Mouse (Mus musculus): ENCODE data around the gene Timm8a1. TPM values are rescaled to one million over a fixed set of nuclear protein-coding genes. Genes with fewer than 3 reads are reported as not detected.
"Not testable (repeated sequence)": the region's sequence is repeated elsewhere in the genome, so short reads cannot be mapped to it uniquely, and the experiment has no call there.

The Timm8a1 gene
- total RNA-seq (2021), result 52.4 and 53.2 TPM in 2 replicates
- long read RNA-seq, experiment 1, transcript Timm8a1-201 (2 exons, 1,421 nt), result major isoform, 70 of 72 reads
- long read RNA-seq, experiment 1, partial matches to known transcripts, result 0 of 72 reads
- long read RNA-seq, experiment 1, other reads (novel, unspliced or antisense), result 2 of 72 reads
- long read RNA-seq, experiment 2, transcript Timm8a1-201 (2 exons, 1,421 nt), result major isoform, 60 of 64 reads
- long read RNA-seq, experiment 2, partial matches to known transcripts, result 3 of 64 reads
- long read RNA-seq, experiment 2, other reads (novel, unspliced or antisense), result 1 of 64 reads

DNA sequence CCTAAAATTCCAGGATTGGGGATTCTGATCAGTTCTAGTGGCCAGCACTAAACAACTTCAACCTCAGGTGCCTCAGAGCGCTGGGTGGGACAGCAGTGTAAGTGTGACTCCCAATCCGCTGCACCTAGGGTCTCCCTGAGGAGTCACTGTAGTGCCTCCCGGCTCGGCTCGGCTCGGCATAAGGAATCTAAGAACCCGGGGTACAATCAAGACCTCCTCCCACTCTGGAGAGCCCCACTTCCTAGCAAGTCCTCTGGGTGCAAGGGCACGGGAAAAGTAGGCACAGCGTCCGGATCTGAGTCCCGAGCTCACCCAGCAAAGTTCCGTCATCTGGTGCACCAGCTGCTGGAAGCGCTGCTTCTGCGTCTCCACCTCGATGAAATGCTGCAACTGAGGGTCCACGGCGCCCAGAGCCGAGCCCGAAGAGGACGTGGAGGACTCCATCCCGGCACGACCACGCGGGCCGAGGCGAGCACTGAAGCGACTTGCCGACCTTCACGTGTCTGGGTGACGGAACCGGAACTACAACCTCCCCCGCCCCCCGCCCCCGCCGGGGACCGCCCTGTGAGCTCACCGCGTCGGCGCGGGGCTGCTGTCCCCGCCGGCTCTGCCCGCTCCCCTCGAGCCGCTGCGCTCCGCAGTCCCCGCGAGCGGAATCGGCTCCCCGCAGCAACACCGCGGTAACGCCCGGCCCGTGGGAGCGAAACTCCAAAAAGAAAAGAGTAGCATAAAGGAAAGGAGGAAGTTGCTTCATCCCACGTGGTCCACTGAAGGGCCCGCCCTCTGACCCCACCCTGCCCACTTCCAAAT lies at the start of gene Timm8a1:
TSS of gene Timm8a1 (minus strand) at position 721 of the 810 bp plus-strand sequence.
- peak; percentile 73 for DNase-seq

DNA sequence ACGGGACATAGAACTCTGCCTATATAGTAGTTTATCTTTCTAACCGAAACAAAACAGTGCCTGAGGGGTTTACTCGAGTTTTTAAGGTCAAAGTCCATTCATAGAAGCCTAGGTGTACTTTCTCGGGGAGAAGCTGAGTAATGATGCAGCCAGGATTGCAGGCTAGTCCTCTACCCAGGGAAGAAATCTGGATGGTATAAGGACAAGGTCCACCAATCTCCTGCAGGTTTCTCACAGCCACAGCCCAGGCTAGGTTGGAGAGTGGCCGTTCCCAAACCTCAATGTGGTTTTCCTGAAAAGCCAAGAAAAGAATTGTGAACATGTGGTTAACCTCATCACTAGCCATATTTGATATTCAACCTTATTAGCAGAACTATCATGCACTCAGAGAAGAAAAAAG lies 48.2 kb upstream of the Timm8a1 start:
- DNase-seq, result no peak

DNA sequence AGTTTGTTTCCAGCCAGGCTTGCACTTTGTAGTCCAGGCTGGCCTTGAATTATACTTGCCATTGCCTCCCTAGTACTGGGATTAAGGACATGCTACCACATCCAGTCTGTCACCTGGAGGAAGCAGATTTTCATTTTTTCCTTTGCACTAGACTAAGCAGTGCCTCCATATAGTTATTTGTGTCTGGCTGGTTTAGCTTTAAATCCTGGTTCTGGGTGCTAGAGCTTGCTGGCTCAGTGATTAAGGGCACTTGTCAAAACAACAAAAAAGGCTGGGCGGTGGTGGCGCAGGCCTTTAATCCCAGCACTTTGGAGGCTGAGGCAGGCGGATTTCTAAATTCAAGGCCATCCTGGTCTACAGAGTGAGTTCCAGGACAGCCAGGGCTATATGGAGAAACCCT lies 47.3 kb upstream of the Timm8a1 start:
- no peak for DNase-seq

DNA sequence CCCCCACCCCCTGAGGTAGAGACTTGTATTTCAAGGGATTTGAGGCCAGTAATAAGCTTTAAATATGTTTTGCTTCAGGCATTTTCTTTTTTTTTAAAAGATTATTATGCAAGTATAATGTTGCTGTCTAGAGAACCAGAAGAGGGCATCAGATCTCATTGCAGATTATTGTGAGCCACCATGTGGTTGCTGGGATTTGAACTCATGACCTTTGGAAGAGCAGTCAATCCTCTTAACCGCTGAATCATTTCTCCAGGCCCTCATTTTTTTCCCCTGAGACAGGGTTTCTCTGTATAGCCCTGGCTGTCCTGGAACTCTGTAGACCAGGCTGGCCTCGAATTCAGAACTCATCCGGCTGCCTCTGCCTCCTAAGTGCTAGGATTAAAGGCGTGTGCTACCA lies 46.6 kb upstream of the Timm8a1 start:
- DNase-seq, result no peak

DNA sequence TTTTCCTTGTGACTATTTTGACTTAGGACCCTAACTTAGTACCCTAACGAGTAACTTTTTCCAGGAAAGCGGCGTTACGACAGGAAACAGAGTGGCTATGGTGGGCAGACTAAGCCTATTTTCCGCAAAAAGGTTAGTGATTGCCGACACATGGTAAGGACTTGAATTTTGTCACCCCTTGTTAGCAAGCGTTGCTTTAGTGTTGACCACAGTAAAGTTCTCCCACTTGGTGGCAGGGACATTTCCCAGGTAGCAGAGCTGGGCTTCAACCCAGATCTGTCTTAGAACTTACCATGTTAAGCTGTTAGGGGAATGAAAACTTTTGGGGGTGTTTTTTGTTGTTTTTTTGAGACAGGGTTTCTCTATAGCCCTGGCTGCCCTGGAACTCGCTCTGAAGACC lies 44.8 kb upstream of the Timm8a1 start:
- no peak for DNase-seq

DNA sequence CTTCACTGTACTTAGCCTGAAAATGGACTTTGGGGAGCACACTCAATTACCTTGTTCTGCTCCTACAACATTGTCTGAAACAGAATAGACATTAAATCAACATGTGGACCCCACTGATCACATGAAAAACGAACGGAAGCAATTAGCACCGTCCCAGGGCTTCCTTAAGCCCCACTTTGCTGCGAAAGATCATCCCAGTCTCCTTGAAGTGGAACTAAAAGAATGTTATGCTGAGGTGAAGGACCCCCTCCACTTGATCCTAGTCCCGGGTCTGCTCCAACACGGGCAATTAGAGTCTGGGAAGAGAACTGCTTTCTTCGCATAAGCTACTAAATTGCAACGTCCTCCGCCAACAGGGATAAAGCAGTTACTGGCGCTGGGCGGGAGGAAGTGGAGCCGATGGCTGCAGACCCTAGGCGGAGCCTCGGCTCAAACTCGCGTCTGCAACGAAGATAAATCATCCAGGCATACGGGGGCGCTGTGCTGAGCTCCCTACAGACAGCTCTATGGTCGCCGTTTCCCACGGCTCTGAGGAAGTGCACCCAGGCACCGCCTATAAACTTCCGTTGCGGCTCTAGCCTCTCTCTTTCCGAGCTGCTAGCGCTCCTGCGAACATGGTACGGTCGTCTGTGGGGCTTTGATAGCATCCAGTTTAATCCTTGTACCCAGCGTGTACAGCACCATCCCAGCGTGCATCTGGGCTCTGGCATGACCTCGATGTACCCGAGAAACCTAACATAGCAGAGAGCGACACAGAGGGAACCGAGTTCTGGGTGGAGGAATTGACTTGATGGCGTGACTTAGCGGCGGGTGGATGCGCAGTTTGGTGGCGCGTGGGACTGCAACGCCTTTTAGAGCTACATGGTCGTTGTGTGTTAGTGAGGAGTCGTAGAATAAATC lies 43.7 kb upstream of the Timm8a1 start, which contains the start of gene Rpl36a:
TSS of gene Rpl36a (plus strand) at position 552 of the 900 bp plus-strand sequence.
- DNase-seq, result peak; percentile 95

DNA sequence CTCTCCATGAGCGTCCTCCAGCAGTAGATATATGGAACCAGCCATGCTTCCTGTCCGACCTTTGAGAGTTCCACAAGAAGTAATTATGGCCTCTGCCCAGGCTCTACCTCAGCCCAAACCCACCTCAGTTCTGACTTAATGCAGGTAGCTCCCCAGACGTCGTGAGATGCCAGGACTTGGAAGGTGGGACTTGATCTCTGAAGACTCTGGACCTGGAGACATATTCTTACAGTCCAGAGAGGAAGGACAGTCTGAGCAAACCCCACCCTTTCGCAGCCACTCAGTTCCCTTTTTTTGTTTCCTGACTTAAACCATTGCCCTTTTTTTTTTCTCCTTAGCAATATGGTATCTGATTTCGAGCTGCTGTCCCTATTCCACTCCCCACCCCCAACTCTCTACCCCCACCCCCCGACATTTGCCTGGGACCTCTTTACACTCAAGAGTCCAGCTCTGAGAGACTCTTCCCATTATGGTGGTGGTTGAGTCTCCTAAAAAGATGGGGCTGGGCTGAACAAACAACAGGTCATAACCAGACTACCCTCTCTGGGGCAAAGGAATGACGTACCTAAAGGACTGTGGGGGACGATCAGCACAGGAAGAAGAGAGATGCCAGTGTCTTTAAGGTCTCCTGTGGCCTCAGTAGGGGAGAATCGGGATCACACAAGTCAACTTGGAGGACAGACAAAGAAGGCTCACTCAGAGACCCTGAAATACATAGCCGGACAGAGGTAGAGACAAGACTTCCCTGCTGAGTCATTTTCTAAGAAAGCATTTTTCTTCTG lies 41.4 kb upstream of the Timm8a1 start, which contains the start of gene Btk:
TSS of gene Btk (minus strand) at position 683 of the 782 bp plus-strand sequence.
- no peak for DNase-seq

DNA sequence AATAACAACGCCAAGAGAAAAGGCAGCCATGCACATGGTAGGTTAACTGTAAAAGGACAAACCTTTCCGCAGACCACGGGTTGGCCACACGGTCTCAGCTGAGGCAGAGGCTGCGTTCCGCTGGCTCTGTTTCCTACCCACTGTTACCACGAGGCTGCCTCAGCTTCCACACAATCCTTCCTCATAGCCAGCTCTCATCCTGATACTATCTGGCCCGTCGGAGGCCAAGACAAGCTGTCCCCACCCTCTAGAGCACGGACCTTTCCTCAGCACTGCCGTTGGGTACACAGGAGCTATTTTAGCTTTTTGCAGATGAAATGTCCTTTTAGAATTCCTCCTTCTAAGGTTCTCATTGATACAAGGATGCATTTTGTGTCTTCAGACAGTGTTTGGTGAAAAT lies 40.6 kb upstream of the Timm8a1 start:
- no peak for DNase-seq

DNA sequence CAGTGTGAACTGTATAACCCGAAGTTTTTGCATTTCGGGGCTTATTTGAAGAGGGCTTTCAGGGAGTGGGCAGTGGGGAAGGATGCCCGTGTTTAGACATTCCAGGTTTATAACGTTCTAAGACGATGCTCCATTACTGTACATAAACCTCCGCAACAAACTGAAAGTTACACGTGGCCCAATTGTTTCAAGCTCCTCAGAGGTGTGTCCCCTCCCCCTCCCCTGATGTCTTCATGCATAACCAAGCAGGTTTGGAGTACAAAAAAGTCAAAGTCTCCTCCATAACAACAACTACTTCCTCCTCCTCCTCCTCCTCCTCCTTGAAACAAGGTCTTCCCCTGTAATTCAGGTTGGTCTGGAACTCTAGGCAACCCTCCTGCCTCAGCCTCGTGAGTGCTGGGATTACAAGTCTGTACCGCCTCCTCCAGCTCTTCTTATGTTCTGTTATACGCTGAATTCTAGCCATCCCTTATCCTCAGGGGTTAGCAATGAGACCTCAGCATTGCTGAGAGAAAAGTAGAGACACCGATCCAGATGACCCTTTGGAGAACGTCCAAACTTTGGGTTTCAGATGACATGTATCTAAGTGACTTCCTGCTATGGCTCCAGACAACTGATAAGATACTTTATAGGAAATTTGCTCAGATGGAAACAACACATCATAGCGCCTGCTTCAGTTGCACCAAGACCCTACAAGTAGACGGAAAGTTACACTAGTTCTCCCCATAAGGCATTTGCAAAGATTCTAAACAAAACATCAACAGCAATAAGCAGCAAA lies 39.1 kb upstream of the Timm8a1 start:
- no peak for DNase-seq

DNA sequence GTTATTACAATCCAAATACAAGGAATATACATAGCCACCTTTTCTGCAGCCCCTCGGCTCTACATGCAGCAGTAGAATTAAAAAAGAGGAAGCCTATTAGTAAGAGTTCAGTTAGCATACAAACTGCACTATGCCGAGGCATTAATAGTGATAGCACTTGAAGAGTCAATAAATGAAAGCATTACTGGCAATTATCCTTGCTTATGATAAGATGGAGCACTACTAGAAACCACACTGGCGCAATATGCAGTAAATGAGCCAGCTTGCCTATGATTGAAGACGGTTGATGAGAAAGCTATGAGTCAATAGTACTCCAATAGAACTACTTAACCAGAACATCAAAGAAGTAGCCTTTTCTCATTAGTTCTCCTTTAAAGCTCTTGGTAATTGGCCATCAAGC lies 36.2 kb upstream of the Timm8a1 start:
- DNase-seq, result no peak

DNA sequence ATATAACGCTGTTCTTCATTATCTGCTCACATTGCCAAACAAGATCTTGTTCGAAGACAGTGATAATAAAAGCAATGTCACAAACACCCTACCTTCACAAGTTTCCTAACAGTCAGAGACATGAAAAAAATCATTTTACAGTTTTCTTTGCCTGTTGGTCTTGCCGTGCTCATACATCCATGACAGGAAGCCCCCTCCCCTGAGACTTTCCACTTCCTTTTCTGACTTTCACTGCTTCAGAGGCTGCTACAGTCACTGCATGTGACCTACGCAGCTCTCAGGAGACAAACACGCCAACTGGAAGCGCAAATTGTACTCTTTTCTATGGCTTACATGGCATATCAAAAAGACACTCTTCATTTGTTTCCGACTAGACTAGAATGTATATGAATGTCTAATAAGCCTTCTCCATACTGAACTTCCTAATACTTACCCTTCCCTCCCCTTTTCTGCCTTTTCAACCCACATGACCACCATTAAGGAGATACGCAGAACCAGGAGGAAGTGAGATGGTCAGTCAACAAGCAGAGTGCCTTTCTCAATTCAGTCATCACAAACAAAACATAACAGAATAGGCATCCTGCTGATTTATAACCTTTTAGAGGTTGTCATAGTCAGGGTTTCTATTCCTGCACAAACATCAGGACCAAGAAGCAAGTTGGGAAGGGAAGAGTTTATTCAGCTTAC lies 25.0 kb upstream of the Timm8a1 start:
- DNase-seq, result no peak

DNA sequence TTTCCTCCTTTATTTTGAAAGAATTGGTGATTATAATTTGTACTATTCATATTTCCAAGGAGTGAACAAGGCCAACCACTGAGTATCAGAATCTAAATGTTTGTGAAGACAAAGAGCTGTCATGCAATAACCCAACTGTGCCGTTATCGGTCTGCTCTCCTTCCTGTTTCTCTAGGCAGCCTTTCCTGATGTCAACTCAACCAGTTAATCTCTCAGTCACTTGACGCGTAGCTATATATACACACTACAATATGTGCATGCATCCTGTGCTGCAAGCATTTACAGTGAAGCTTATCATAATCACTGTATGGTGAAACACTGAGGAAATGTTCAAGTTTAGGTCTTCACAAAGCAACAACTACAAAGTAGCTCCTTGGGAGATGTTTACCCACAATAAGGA lies 22.7 kb upstream of the Timm8a1 start:
- no peak for DNase-seq

DNA sequence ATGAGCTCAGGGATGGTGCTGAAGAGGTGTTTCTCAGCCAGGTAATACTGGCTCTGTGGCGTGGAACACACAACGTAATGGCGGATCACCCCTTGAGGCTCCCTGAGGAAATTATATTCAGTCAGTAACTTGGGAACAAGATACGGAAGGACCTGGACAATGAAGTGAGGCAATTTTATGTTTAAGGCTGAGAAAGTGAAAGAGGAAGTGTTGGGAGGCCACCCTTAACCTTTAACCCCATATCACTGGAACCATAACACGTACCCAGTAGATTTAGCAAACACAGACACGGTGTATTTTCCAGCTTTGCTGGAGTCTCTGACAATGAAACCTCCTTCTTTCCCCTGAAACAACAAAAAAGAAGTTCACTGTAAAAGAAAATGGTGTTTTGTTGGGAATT lies 12.8 kb upstream of the Timm8a1 start:
- no peak for DNase-seq

DNA sequence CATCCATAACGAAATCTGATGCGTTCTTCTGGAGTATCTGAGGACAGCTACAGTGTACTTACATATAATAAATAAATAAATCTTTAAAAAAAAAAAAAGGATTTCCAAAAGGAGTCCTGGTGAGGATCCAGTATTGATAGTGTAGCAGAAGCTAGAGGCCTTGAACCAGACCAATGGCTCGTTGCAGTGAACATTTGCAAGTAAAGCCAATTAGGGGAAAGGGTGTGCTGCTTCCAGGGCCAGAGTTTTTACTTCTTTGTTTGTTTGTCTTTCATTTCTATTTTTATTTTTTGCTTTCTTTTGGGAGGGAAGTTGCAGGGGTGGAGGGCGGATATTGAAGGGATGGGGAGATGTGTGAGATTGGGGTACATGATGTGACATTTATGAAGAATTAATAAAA lies 11.7 kb upstream of the Timm8a1 start:
- no peak for DNase-seq

DNA sequence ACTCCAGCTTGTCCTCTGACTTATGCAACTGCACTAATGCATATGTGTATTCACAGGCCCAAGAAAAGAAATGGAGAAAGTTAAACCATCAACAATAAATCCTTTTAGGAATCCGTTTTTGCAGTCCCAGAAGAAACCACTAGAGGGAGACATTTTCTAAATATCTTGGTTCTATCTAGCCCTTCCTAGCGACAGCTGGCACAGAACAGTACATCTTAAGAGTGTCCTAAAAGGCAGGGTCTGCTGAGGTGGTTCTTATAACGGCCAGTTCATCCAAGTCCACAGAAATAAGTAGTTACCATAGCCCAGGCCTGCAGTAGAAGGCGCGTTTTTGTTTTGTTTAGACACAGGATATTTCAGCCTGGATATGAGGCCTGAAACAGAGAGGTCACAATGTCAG lies 9.2 kb upstream of the Timm8a1 start:
- peak; percentile 20 for DNase-seq

DNA sequence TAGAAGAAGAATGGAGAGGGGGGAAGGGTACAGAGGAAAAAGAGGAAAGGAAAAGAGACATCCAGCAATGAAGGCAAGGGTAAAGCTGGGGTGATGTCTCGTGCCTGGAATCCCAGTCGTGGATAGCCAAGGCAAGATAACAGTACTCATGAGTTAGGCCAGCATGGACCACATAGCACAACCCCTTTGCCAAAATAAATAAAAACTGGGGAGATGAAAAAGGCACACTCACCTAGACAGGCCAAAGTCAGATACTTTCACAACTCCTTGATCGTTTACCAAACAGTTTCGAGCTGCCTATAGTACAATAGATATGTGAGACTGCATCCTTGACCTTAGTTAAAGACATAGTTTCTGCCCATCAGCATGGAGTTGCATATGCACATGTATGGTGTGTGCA lies 5.7 kb upstream of the Timm8a1 start:
- DNase-seq, result no peak

DNA sequence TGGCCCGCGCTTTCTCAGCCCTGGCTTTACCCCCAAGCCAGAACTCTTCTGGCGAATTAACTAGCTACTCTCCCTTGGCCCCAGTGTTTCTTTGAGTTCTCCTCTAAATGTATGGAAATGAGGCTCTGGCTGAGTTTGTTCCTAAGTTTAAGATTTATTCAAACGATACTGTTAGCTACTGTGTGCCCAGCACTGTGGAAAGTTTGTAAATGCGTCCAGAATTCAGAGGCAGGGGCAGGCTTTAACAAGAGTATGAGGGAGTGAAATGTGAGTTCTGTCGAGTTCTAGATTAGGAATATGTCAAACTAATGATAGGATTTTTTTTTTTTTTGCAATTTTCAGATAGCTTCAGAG lies 267 bp upstream of the Timm8a1 start:
- DNase-seq, result no peak

DNA sequence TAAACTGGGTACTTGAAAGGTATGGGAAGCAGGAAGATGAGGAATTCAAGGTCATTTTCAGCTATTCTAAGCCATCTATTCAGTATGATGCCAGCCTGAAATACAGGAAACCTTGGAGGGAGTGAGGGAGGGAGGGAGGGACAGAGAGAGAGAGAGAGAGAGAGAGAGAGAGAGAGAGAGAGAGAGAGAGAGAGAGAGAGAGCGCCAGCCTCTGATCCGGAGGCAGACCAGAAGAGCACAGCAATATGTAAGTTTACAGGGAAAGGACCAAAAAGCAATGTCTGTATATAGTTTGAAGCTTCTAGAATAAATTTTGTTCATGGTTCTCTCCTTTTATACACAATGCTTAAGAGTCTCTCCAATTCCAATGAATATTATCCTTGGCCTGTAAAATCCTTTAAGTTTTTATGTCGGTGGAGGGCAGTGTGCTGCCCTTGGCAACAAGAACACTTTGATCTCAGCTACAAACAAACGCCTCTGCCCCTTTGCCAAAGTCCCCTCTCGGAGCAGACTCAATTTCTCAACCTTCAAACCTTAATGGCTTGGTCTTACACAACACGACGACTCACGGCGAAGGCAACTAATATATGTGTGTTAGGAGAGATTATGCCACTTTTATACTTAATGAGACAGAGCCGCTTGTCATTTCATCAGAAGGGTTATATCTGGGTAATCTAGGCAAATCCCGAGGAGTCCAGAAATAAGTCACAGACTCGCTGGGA lies 1.1 kb downstream of the Timm8a1 start:
- peak; percentile 8 for DNase-seq

DNA sequence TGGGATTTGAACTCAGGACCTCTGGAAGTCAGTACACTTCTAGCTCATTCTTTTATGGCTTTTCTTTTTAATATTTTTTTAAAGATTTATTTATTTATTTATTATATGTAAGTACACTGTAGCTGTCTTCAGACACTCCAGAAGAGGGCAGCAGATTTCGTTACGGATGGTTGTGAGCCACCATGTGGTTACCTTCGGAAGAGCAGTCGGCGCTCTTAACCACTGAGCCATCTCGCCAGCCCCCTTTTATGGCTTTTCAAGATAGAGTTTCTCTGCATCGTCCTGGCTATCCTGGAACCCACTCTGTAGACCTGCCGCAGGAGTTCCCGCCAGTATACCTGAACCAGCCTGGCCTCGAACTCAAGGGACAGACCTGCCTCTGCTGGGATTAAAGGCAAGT lies 1.9 kb downstream of the Timm8a1 start:
- not testable (repeated sequence) for DNase-seq

DNA sequence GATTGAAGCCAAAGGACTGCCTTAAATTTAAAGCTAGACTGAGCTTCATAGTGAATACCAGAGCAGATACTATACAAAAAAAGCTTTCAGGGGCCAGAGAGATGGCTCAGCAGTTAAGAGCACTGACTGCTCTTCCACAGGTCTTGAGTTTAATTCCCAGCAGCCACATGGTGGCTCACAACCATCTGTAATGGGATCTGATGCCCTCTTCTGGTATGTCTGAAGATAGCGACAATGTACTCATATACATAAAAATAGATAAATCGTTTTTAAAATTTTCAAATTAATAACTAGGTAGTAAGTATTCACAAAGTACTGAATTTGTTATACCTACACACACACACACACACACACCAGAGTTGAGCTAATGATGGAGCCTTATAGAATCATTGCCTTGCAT lies 8.3 kb downstream of the Timm8a1 start:
- no peak for DNase-seq

Measured in adrenal gland, postnatal 14 days (tissue).